Mouse (Mus musculus) ES-Bruce4 (cell line): ENCODE data around the gene Pld6.

Experiments
- CTCF ChIP-seq: IDR thresholded peaks from one replicate; pipeline ENCODE4 v1.8.1; 2011; ENCODE audit warnings: low read depth, low read length
- EP300 ChIP-seq: IDR thresholded peaks from 2 replicates; pipeline ENCODE4 v1.6.1; 2011; ENCODE audit warnings: low read depth, low read length; ENCODE audit not compliant: insufficient read depth
- POLR2A ChIP-seq: IDR thresholded peaks from one replicate; pipeline ENCODE4 v1.8.1; 2011; ENCODE audit warnings: low read length; ENCODE audit not compliant: insufficient read depth

DNA sequence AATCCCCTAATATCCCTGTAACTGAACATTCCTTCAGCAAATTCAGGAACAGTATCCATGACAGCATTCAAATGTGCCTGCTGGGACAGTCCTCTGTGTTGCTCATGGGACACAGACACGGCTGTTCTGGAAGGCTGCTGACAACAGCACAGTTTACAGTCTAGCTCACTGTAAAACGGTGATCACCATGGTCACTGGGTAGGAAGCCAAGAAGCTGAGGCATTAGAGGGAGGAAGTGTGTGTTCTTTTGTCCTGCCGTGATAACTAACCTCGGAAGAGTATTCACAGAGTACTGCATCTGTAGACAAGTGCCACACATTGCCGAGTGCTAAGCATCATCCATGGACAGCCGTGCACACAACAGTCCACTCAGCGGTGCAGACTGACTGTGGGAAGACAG is 16.7 kb downstream of the Pld6 start:
- TF ChIP-seq CTCF = no peak
- TF ChIP-seq POLR2A = no peak
- no peak for TF ChIP-seq EP300
